Mouse (Mus musculus): ENCODE results near the gene Slc12a7. TPM values are rescaled to one million over a fixed set of nuclear protein-coding genes. Genes with fewer than 3 reads are reported as not detected.
"Not testable (repeated sequence)": the region's sequence is repeated elsewhere in the genome, so short reads cannot be mapped to it uniquely, and the experiment has no call there.

The Slc12a7 gene
- 1 to 10 TPM; 3.5 to 5.1 (median 3.6) TPM for total RNA-seq (2022)

GRCm38 (mm10) chr13:73732742-73733700 lies at the start of gene Slc12a7:
Gene Slc12a7 (plus strand): TSS chr13:73733094.
- no peak for DNase-seq (ENCODE audit: low spot score in 2 of 2)

DNA sequence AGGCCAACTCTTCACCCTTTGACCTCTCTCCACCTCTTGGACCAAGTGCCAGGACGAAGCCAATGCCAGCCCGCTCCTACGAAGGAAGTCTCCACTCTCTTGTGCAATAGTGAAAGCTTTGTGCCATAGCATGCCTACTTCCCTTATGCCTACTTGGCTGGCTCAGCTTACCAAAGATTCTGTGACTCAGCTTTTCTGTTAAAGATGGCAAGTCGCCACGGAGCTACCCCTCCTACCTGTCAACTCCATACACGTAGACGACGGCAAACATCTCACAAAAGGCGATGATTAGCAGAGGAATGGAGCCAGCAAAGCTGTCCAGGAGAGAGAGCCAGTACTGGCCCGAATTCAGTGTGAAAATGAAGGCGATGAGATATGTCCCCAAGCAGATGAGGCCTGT lies 49.2 kb upstream of the Slc12a7 start:
- DNase-seq (ENCODE audit: low spot score in 2 of 2) = no peak

GRCm38 (mm10) chr13:73684412-73684811 lies 48.5 kb upstream of the Slc12a7 start:
- no peak for DNase-seq (ENCODE audit: low spot score in 2 of 2)

GRCm38 (mm10) chr13:73685502-73685901 lies 47.4 kb upstream of the Slc12a7 start:
- DNase-seq (ENCODE audit: low spot score in 2 of 2) = no peak

GRCm38 (mm10) chr13:73687601-73688000 lies 45.3 kb upstream of the Slc12a7 start:
- no peak for DNase-seq (ENCODE audit: low spot score in 2 of 2)

- no peak for DNase-seq (ENCODE audit: low spot score in 2 of 2)
These were observed 44.0 kb upstream of the Slc12a7 start for GRCm38 (mm10) chr13:73688934-73689333.

DNA sequence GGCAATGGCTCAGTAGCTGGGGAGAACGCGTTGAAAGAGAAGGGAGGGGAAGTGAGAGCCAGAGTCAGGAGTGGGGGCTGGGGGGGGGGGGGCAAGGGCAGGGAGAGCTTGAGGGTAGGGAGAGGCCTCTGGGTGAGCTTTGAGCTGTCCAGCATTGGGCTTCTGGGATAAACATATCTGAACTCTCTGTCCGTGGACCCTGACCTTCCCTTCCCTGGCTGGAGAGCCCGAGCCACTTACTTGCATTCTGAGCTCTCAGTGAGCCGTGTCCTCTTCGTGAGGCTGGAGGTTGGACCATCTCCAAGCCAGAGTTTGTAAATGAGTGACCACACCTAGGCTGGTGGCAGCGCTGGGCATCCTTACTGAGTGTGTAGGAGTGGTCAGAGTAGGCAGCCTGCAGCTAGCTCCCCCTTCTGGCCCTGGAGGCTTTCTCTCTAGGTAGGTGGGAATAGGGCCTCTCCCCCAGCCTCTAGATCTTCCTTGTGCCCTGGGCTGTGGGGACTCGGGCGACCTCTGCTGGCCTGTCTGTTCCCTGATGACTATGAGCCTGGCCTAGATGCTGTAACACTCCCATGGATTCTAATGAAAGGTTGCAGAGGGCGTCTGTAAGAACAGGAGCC lies 40.5 kb upstream of the Slc12a7 start:
- DNase-seq (ENCODE audit: low spot score in 2 of 2) = no peak

DNA sequence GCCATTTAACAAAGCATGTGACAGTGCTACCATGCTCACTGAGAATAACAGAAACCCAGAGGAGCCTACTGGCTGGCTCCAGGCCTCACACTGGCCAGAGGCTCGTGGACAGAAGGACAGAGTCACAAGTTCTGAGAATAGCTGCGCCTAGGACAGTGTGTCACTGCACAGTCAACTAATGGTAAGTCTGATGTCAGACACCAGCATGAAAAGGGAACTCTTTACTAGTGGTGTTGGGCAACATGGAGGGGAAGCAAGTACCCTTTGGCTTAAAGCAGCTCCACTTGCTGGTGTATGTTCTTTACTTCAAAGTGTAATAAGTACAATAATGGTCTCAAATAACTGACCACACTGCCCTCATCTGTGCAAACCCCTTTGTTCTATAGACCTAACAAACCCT lies 39.6 kb upstream of the Slc12a7 start:
- no peak for DNase-seq (ENCODE audit: low spot score in 2 of 2)

- DNase-seq (ENCODE audit: low spot score in 2 of 2) = no peak
These were observed 37.9 kb upstream of the Slc12a7 start for GRCm38 (mm10) chr13:73694972-73695371.

DNA sequence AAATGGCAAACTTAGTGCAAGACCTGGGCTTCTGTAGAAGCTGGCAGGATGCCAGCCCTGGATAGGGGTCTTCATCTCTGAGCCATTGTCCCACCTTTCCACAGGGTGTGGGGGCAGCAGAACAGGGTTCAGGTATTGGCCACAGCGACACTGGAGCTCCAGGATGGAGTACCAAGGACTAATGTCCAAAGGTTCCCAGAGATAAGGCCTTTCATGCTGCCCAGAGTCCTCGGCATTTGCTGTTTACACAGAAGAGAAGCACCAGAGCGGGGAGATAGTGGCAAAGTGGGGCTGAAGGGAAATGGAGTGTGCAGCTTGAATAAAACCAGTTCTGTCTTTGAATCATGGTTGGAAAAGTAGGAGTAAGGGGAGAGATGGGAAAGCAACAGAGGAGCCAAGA lies 36.4 kb upstream of the Slc12a7 start:
- no peak for DNase-seq (ENCODE audit: low spot score in 2 of 2)

GRCm38 (mm10) chr13:73699714-73700113 lies 33.2 kb upstream of the Slc12a7 start:
- DNase-seq (ENCODE audit: low spot score in 2 of 2) = no peak

DNA sequence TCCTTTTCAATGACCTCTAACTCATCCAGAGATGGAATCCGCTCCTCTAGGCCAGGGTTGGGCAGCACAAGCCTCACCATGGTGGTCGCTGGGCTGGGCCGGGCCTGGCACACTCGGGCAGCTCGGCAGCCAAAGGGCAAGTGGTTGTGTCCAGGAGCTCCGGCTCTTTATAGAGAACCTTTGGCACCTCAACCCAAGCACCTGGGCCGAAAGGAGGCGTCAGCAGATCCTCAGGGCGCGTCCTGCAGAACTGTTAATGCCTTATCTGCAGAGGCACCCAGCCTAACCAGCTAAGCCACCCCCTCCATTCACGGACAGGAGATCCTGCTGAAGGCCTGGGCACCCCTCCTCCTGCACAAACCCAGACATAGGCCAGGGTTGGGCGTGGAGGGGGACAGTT lies 32.3 kb upstream of the Slc12a7 start:
- DNase-seq (ENCODE audit: low spot score in 2 of 2) = no peak

DNA sequence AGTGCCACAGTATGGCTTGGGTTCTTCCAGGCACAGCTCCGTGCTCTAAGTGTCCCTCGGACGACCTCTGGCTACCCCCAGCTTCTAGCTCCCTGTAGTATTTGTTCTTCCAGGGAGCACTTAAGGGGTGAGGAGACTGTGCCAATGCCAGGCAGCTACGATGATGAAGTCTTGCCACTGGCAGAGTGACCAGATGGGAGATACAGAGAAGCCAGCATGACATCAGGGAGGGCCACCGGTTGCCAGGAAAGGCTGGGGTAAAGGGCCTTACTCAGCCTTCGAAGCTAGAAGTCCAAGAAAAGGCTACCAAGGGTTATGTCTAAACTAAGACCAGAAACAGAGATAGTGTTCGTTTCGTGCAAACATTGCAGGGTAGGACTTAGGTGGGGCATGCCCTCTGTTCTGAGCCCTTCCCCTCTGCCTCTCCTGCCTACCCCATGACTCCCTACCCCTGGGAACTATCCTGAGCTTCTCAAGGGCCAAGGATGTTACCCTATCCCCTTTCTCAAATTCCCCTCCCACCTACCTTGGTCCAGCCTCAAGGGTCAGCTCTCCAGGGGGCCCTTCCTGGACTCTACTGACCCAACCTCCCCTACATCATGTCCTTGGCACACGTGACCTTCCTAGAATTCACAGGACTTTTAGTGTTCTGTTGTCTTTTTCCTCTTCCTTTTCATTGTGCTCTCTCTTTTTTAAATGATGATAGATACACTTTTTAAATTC lies 31.6 kb upstream of the Slc12a7 start:
- DNase-seq (ENCODE audit: low spot score in 2 of 2) = no peak

DNA sequence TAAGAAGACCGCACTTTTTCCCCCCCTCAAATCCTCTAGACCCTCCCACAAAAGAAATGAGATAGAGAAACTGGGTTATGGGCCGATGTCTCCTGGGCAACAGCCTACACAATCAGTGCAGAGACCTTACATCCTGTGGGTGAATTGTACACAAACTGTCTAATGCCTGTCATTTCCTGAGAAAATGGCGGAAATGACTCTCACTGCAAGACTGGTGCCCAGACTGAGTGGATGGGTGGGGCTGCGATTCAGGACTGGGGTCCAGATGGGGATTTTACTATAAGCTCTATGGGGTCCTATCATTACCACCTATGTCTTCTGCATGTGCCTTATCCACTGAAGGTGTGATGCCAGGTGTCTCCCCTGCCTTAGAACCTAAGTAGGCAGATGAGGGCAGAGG lies 30.1 kb upstream of the Slc12a7 start:
- DNase-seq (ENCODE audit: low spot score in 2 of 2) = no peak

DNA sequence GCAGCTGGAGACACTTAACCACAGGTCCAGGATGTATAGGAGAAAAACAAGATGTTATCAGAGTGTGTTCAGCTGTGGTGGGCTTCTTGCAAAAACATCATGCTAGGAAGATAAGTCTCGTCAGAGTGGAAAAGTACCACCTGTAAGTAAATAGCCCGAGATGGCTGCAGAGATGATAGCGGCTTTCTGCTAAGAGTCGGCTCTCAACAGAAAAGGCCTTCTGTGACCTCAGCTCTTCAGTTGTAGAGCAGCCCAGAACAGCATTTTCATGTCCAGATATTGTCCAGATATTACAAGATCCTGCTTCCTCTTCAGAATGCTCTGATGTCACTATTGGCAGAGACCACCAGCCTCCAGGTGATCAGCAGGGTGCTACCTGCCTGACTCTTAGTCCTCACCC lies 29.4 kb upstream of the Slc12a7 start:
- not testable (repeated sequence) for DNase-seq (ENCODE audit: low spot score in 2 of 2)

GRCm38 (mm10) chr13:73704694-73705325 lies 28.1 kb upstream of the Slc12a7 start, which contains the start of gene Slc6a19:
Gene Slc6a19 (minus strand): TSS chr13:73704865.
- DNase-seq (ENCODE audit: low spot score in 2 of 2) = no peak

- DNase-seq (ENCODE audit: low spot score in 2 of 2) = no peak
These were observed 23.4 kb upstream of the Slc12a7 start for GRCm38 (mm10) chr13:73709491-73709890.

DNA sequence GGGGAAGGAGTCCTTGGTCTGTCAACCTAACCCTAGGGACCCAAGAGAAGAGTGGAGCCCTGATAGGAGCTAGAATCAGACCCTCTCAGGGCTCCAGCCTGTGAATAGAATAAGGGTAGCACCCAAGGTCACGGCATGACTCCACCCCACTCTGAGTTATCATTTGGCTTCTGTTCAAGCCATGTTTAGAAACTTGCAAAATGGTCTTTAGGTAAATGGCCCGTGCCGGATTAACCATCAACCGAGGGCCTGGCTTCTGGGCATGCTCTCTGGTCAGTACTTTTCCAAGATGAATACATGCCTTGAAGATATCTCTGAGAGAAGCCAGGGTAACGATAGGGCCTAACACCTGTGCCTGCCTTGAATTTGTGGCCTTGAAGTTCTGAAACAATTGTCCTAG lies 21.7 kb upstream of the Slc12a7 start:
- DNase-seq (ENCODE audit: low spot score in 2 of 2) = no peak

GRCm38 (mm10) chr13:73711803-73712202 lies 21.1 kb upstream of the Slc12a7 start:
- no peak for DNase-seq (ENCODE audit: low spot score in 2 of 2)

DNA sequence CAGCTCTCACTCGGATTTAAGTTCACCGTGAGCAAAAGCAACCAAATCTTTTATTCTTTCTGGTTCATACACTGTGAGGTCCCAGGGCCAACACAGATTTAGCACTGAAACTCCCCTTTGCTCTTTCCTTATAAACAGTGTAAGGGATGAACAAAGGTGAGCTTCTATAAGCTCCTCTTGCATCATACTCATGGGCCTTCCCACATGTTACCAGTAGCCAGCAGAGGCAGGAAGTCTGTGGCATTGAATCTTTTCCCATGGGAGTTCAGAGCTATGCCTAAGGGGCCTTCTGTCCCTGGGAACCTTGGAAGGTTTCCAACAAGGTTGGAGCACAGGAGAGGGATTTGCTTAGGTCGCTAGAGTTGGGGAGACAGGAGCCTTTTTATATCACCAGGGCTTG lies 20.7 kb upstream of the Slc12a7 start:
- no peak for DNase-seq (ENCODE audit: low spot score in 2 of 2)

DNA sequence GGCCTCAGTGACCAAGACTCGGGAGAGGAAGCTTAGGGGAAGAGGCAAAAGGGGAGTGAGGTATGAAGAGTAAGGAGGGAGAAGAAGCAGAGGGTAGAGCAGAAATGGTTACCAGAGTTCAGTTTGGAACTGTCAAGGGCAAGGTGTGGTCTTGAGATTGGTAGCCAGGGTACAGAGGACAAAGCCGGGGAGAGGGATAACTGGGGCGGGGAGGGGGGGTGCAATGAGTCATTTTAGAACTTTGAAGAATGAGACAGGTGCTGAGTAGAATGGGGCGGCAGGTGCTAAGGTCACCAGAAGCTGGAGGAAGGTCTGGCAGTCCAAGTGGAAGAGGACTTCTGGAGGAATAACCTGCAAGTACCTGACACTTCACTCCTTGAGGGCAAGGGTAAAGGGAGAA lies 19.7 kb upstream of the Slc12a7 start:
- no peak for DNase-seq (ENCODE audit: low spot score in 2 of 2)

DNA sequence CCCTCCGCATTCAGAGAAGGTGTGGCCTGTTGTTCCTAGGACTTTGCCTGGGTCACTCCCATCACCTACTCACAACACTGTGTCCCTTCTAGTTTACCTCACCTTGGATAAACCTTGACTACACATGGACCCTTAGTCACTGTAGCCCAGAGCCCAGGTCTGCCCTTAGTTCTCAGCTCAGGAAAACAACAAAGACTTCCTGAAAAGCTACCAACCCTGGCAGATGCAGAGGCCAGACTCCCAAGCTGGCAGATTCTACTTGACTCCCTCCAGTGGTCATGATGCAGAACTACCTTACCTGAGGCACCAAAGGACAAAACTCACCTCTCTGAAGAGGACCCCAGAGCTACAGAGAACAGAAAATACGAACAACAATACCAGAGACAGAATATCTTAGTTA lies 18.9 kb upstream of the Slc12a7 start:
- no peak for DNase-seq (ENCODE audit: low spot score in 2 of 2)
